Mouse (Mus musculus) B cell, adult 67 days (primary cell): ENCODE results near the gene Pcnx4. TPM values are rescaled to one million over a fixed set of nuclear protein-coding genes. Genes with fewer than 3 reads are reported as not detected.

ENCODE experiments used
- total RNA-seq, 2 experiments: library from RNA; stranded (reverse); gene quantifications; 4 replicates each; pipeline ENCODE4 v1.2.4; 2023

The Pcnx4 gene
- total RNA-seq, result 1 to 10 TPM; 3.1 to 3.9 TPM

DNA sequence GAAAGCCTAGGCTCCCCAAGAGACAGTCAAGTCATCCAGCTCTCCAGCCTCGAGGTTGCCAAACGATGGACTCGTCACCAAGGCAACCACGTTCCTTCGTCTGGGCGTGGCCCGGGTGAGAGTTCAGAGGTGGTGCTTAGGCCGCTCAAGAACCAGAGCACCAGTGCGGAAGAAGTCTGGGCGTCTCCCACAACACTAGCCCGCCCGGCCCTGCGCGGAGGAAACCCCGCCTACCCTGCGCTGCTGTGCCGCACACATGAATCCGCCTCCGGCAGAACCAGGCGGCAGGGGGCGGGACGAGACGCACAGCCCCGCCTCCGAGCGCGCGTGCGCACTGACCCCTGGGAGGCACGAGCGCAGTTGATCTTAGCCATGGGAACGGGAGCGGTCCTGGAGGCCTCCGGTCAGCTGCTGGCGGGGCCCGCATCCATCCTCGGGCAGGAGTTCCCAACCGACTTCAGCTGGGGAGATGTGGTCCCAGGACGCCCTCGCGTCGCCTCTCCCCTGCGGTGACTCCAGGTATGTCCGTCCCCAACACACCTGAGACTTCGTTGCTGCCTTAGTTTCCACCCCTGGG is at the start of gene Pcnx4:
Pcnx4 (plus strand) TSS at position 363 of the 577 bp plus-strand sequence.

Other genes starting within 250 kb of the Pcnx4 start
- 1 to 10 TPM in 1 of 2 experiments, under 1 TPM in 1; 0.59 to 1.9 TPM for gene Rtn1, start 127.3 kb upstream of the Pcnx4 start, total RNA-seq
- not detected for gene Lrrc9, start 94.5 kb upstream of the Pcnx4 start, total RNA-seq
- gene Gm4756, start 113.3 kb downstream of the Pcnx4 start, total RNA-seq, result not detected
- gene Dhrs7, start 128.5 kb downstream of the Pcnx4 start, total RNA-seq, result 10 to 100 TPM; 15.8 to 19.9 TPM
- 100 to 1,000 TPM; 114 to 118 TPM for gene Ppm1a, start 221.1 kb downstream of the Pcnx4 start, total RNA-seq